Mouse (Mus musculus) testis, adult 2 months (tissue): ENCODE measurements at regions not wholly inside any gene's neighbourhood (a gene's known extent, or its start where the extent isn't known, plus 50 kb on each side); places are given as distances from the start of the nearest gene placed in this dataset.

Source experiments
- CTCF ChIP-seq: fragments of 200-500 bp; IDR thresholded peaks from 2 replicates; pipeline ENCODE4 v1.5.1; 2012; ENCODE audit warnings: low read depth, mild to moderate bottlenecking, inconsistent platforms, low read length, moderate library complexity; ENCODE audit not compliant: control insufficient read depth, insufficient read depth, insufficient replicate concordance
- POLR2A ChIP-seq: fragments of 200-500 bp; IDR thresholded peaks from 2 replicates; pipeline ENCODE4 v1.6.1; 2012; ENCODE audit warnings: low read depth, mild to moderate bottlenecking, inconsistent platforms, low read length, moderate library complexity; ENCODE audit not compliant: control insufficient read depth

DNA sequence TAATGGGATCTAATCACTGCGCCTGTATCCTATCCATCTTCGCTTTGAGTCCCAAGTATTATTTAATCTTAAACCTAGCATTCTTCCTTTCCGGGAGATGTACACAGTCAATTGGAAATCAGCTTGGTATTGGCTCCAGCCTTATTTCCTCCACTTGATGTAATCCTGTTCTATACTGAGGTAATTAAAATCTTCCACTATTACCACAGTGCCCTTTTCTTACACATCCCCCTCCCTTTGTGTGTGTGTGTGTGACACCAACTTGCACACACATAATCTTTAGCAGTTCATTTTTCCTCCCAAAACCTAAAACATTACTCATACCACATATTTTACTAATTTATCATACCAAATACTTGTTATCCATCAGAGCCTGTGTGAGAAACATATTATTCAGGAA lies 90.3 kb upstream of the Cxxc4 start:
- TF ChIP-seq POLR2A (no peak), CTCF (no peak)
